Comparison of ENCODE assay signal across 9 mouse cellular contexts in genomic region chr11:81152021-81152385, GRCm38 (mm10).
DNase-seq lines count a peak whose midpoint lies in the region; ATAC-seq and TF ChIP-seq lines count a peak whose summit lies in the region.
"Had no signal": no experiment of that assay in that cellular context is flagged by ENCODE, and none has a peak within 500 bp of the region (broad histone marks: within the 10 kb centered on the region; RNA-seq: fewer than 3 reads in every experiment).

No protein-coding gene starts in this region.

- DNase-seq in lung, adult 18-20 months: no peak
- peak; percentile 49 to 64 for DNase-seq in cerebellum, adult 2 months
- peak; percentile 74 for DNase-seq in limb, embryonic 11.5 days (ENCODE audit: low spot score)
- no peak for DNase-seq in spleen, postnatal 36 days (ENCODE audit: low spot score in 2 of 2)

- H3K4me3 ChIP-seq in lung, embryonic 15.5 days: peak overlapping the region; percentile 47
- peak overlapping the region; percentile 65 for H3K4me3 ChIP-seq in cerebellum, adult 2 months (replicated peaks; ENCODE audit: insufficient read depth, low read depth, low read length)
- peak overlapping the region; percentile 71 for H3K4me3 ChIP-seq in forebrain, embryonic 15.5 days
- H3K4me3 ChIP-seq in hindbrain, embryonic 16.5 days (ENCODE audit: low read length): peak overlapping the region; percentile 73
- peak overlapping the region; percentile 36 for H3K4me3 ChIP-seq in limb, embryonic 11.5 days (ENCODE audit: low read depth, low read length)
- H3K4me3 ChIP-seq in neural tube, embryonic 14.5 days (ENCODE audit: low read depth, low read length): peak overlapping the region; percentile 60

- no peaks in the 10 kb centered on the region for H3K36me3 ChIP-seq in lung, embryonic 15.5 days
- no peaks in the 10 kb centered on the region for H3K36me3 ChIP-seq in forebrain, embryonic 15.5 days
- no peaks in the 10 kb centered on the region for H3K36me3 ChIP-seq in hindbrain, embryonic 16.5 days (ENCODE audit: control insufficient read depth, insufficient read depth, low read length)
- no peaks in the 10 kb centered on the region for H3K36me3 ChIP-seq in limb, embryonic 11.5 days (ENCODE audit: control insufficient read depth, insufficient read depth, low read length)
- H3K36me3 ChIP-seq in neural tube, embryonic 14.5 days (ENCODE audit: control insufficient read depth, insufficient read depth, low read length): no peaks in the 10 kb centered on the region

- H3K27me3 ChIP-seq in lung, embryonic 15.5 days: peaks cover 73% of the 10 kb centered on the region
- H3K27me3 ChIP-seq in cerebellum, adult 2 months (ENCODE audit: control insufficient read depth, insufficient read depth, low read length): no peaks in the 10 kb centered on the region
- H3K27me3 ChIP-seq in forebrain, embryonic 15.5 days: peaks cover 12% of the 10 kb centered on the region; the same call in 1 of the 2 replicates
- H3K27me3 ChIP-seq in hindbrain, embryonic 16.5 days (replicated peaks; ENCODE audit: control insufficient read depth, insufficient read depth, low read length): no peaks in the 10 kb centered on the region; the same call in 1 of the 2 replicates
- H3K27me3 ChIP-seq in limb, embryonic 11.5 days (ENCODE audit: control insufficient read depth, insufficient read depth, low read length): peaks cover 32% of the 10 kb centered on the region
- H3K27me3 ChIP-seq in neural tube, embryonic 14.5 days (ENCODE audit: control insufficient read depth, insufficient read depth, low read length): 0 out of 2 replicates have a peak, but pooled peaks cover 4% of the 10 kb centered on the region

- WGBS in lung, embryonic 15.5 days: under 1% methylated on average over 34 of the region's 42 CpGs
- under 1% methylated on average over 41 of the region's 42 CpGs for WGBS in cerebellum, adult 2 months
- 2% methylated on average over 25 of the region's 42 CpGs for WGBS in forebrain, embryonic 15.5 days
- WGBS in hindbrain, embryonic 16.5 days: 0% methylated on average over 23 of the region's 42 CpGs
- WGBS in limb, embryonic 11.5 days: under 1% methylated on average over 41 of the region's 42 CpGs
- WGBS in neural tube, embryonic 14.5 days: under 1% methylated on average over 37 of the region's 42 CpGs

- ATAC-seq in lung, embryonic 15.5 days (ENCODE audit: borderline replicate concordance, extremely low read depth, low FRiP score, low TSS enrichment): peak; percentile 53; the same call in 1 of the 2 replicates
- ATAC-seq in forebrain, embryonic 15.5 days (replicated peaks): peak; percentile 61
- peak; percentile 38 for ATAC-seq in hindbrain, embryonic 16.5 days
- no peak for ATAC-seq in limb, embryonic 11.5 days (ENCODE audit: insufficient number of reproducible peaks, low FRiP score, low TSS enrichment, low read depth)
- ATAC-seq in neural tube, embryonic 14.5 days (ENCODE audit: low read depth): peak; percentile 29; the same call in 1 of the 2 replicates

- H3K4me2 ChIP-seq in lung, embryonic 15.5 days: peak overlapping the region; percentile 92
- peak overlapping the region; percentile 98 for H3K4me2 ChIP-seq in forebrain, embryonic 15.5 days (replicated peaks)
- peak overlapping the region; percentile 96 for H3K4me2 ChIP-seq in hindbrain, embryonic 16.5 days (ENCODE audit: low read length)
- peak overlapping the region; percentile 92 for H3K4me2 ChIP-seq in limb, embryonic 11.5 days (ENCODE audit: low read depth, severe bottlenecking)
- peak overlapping the region; percentile 77 for H3K4me2 ChIP-seq in neural tube, embryonic 14.5 days (ENCODE audit: low read depth, low read length)

- H3K9ac ChIP-seq in lung, embryonic 15.5 days: peak overlapping the region; percentile 29; the same call in 1 of the 2 replicates
- peak overlapping the region; percentile 66 for H3K9ac ChIP-seq in forebrain, embryonic 15.5 days (replicated peaks)
- H3K9ac ChIP-seq in hindbrain, embryonic 16.5 days (ENCODE audit: low read depth, low read length): peak overlapping the region; percentile 79
- H3K9ac ChIP-seq in limb, embryonic 11.5 days (ENCODE audit: low read length): peak overlapping the region; percentile 37
- peak overlapping the region; percentile 79 for H3K9ac ChIP-seq in neural tube, embryonic 14.5 days (replicated peaks; ENCODE audit: low read depth, low read length)

- TF ChIP-seq POLR2A in cerebellum, adult 2 months (IDR thresholded peaks at IDR 0.05; ENCODE audit: borderline replicate concordance, insufficient read depth, low read length): no peak

- peaks cover 28% of the 10 kb centered on the region for H3K4me1 ChIP-seq in lung, embryonic 15.5 days
- H3K4me1 ChIP-seq in cerebellum, adult 2 months (ENCODE audit: control insufficient read depth, insufficient read depth, low read length): no peaks in the 10 kb centered on the region
- peaks cover 39% of the 10 kb centered on the region for H3K4me1 ChIP-seq in forebrain, embryonic 15.5 days
- H3K4me1 ChIP-seq in hindbrain, embryonic 16.5 days (ENCODE audit: control insufficient read depth, insufficient read depth, low read depth, low read length): peaks cover 29% of the 10 kb centered on the region
- H3K4me1 ChIP-seq in limb, embryonic 11.5 days (ENCODE audit: control insufficient read depth, insufficient read depth, low read length): peaks cover 19% of the 10 kb centered on the region
- H3K4me1 ChIP-seq in neural tube, embryonic 14.5 days (ENCODE audit: control insufficient read depth, insufficient read depth, low read length): peaks cover 11% of the 10 kb centered on the region; the same call in 1 of the 2 replicates

- no peak overlapping the region for H3K27ac ChIP-seq in lung, embryonic 15.5 days
- no peak overlapping the region for H3K27ac ChIP-seq in cerebellum, adult 2 months (ENCODE audit: insufficient read depth, low read length)
- H3K27ac ChIP-seq in forebrain, embryonic 15.5 days (replicated peaks): peak overlapping the region; percentile 81; the same call in 1 of the 2 replicates
- H3K27ac ChIP-seq in hindbrain, embryonic 16.5 days (ENCODE audit: low read depth, low read length): peak overlapping the region; percentile 81
- no peak overlapping the region for H3K27ac ChIP-seq in limb, embryonic 11.5 days (replicated peaks; ENCODE audit: low read depth, low read length)
- H3K27ac ChIP-seq in neural tube, embryonic 14.5 days (ENCODE audit: low read depth, low read length): peak overlapping the region; percentile 58; the same call in 1 of the 2 replicates
- H3K27ac ChIP-seq: macrophage had no signal

- 0 out of 2 replicates have a peak, but pooled peaks have one; percentile 1 for TF ChIP-seq CTCF in cerebellum, adult 2 months (IDR thresholded peaks at IDR 0.05; ENCODE audit: borderline replicate concordance, insufficient read depth, low read depth, low read length)

- H3K9me3 ChIP-seq in lung, embryonic 15.5 days: no peaks in the 10 kb centered on the region
- H3K9me3 ChIP-seq in forebrain, embryonic 15.5 days: no peaks in the 10 kb centered on the region
- no peaks in the 10 kb centered on the region for H3K9me3 ChIP-seq in hindbrain, embryonic 16.5 days (ENCODE audit: control insufficient read depth, low read length)
- no peaks in the 10 kb centered on the region for H3K9me3 ChIP-seq in limb, embryonic 11.5 days (ENCODE audit: control insufficient read depth, low read length)
- H3K9me3 ChIP-seq in neural tube, embryonic 14.5 days (ENCODE audit: control insufficient read depth, low read length): no peaks in the 10 kb centered on the region

Comparison
In these comparisons a context has a peak if more than half of its experiments do, and no peak if none do; other contexts are left out.
1. H3K27ac ChIP-seq: peak in forebrain, embryonic 15.5 days (single experiment), hindbrain, embryonic 16.5 days (single experiment) and neural tube, embryonic 14.5 days (single experiment); none in lung, embryonic 15.5 days (single experiment), cerebellum, adult 2 months (single experiment) and limb, embryonic 11.5 days (single experiment).
2. H3K9ac ChIP-seq: peak in every context shown above with its lines; median percentile 79 in hindbrain, embryonic 16.5 days; 79 in neural tube, embryonic 14.5 days; 66 in forebrain, embryonic 15.5 days; 37 in limb, embryonic 11.5 days; 29 in lung, embryonic 15.5 days.
3. DNase-seq: peak in cerebellum, adult 2 months (2 of 2) and limb, embryonic 11.5 days (single experiment); none in lung, adult 18-20 months (0 of 2) and spleen, postnatal 36 days (0 of 2).
4. Peak in every context shown above with its lines, with median percentiles within 50 percentile points of each other: H3K4me2 ChIP-seq and H3K4me3 ChIP-seq.